Comparison of ENCODE assay signal across 11 mouse cellular contexts in the genomic region with DNA sequence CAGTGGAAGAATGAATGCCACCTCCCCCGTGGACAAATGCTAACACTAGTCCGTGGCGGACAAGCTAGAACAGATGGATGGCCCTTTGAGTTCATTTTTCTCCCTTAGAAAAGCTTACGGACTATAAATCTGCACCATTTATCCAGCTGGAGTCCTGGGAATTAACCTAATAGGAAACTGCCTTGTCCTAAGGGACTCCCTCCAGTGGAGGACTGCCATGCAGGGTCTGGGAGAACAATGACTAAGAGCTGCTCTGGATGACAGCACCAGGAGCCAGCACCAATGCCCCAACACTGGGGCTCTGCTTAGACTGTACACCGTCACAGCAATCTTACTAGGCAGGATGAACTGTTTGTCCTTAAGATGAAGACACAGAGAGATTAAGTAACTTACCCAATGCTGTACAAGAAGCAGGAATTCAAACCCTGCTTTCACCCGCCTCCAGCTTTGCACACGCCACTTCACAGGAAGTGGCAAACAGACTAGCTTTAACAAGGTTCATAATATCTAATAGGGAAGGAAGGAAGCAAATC. TPM values are rescaled to one million over a fixed set of nuclear protein-coding genes. Genes with fewer than 3 reads are reported as not detected.
DNase-seq lines count a peak whose midpoint lies in the region; TF ChIP-seq lines count a peak whose summit lies in the region.
"Had no signal": no experiment of that assay in that cellular context is flagged by ENCODE, and none has a peak within 500 bp of the region (broad histone marks: within the 10 kb centered on the region; RNA-seq: fewer than 3 reads in every experiment).

No protein-coding gene starts in this region.

- TF ChIP-seq RAD21 in CH12.LX (IDR thresholded peaks at IDR 0.05; ENCODE audit: low read depth, low read length), result no peak

- TF ChIP-seq POLR2A in CH12.LX (IDR thresholded peaks at IDR 0.05; ENCODE audit: low read depth, low read length), result no peak

- DNase-seq in kidney, postnatal 10 days, result peak; percentile 36
- DNase-seq in kidney, postnatal 25 days, result no peak
- DNase-seq in CH12.LX (ENCODE audit: extremely low read depth), result no peak
- peak; percentile 79 for DNase-seq in induced T-regulatory cell, adult 2 months (ENCODE audit: low read depth)
- DNase-seq in splenic B cell, adult 2 months (ENCODE audit: low read depth, low spot score), result peak; percentile 54
- DNase-seq in cerebellum, adult 9-10 months, result no peak
- DNase-seq in layer of hippocampus, adult 18-20 months (ENCODE audit: low spot score in 2 of 2), result no peak
- no peak for DNase-seq in right cerebral cortex, postnatal 36 days (ENCODE audit: low spot score in 2 of 2)
- DNase-seq: kidney, adult 9 months had no signal

- H3K9me3 ChIP-seq in CH12.LX (replicated peaks; ENCODE audit: low read length), result no peaks in the 10 kb centered on the region
- H3K9me3 ChIP-seq: forebrain, embryonic 13.5 days; liver, embryonic 15.5 days had no signal

- dilution Hi-C loops in CH12.LX (cut with MboI; ENCODE audit: extremely low pct_ligation_motif_present, extremely low pct_unique_long_range_greater_than_20kb, low sequenced_read_pairs), result no loop called here

- H3K4me1 ChIP-seq in CH12.LX (ENCODE audit: control insufficient read depth in 1 of 2, insufficient read depth in 2 of 2), result peaks cover 19 to 53% of the 10 kb centered on the region in 2 experiments

- H3K9ac ChIP-seq in CH12.LX (ENCODE audit: insufficient read depth, low read depth), result peak overlapping the region; percentile 57
- H3K9ac ChIP-seq: forebrain, embryonic 13.5 days had no signal

- H3K27ac ChIP-seq in CH12.LX (ENCODE audit: insufficient read depth, low read depth), result no peak overlapping the region
- H3K27ac ChIP-seq: forebrain, embryonic 13.5 days had no signal

- no peaks in the 10 kb centered on the region for H3K27me3 ChIP-seq in CH12.LX (replicated peaks)
- no peaks in the 10 kb centered on the region for H3K27me3 ChIP-seq in splenic B cell, adult 2 months (ENCODE audit: control insufficient read depth, insufficient read depth, low read length, poor library complexity, severe bottlenecking)
- H3K27me3 ChIP-seq: forebrain, embryonic 13.5 days; liver, embryonic 15.5 days had no signal

- no peak for TF ChIP-seq CTCF in CH12.LX (conservative IDR thresholded peaks at IDR 0.05 in 1 of 2, IDR thresholded peaks at IDR 0.05 in 1 of 2; ENCODE audit: low read depth in 2 of 2, low read length in 2 of 2)

- H3K36me3 ChIP-seq in CH12.LX (replicated peaks in 1 of 2; ENCODE audit: control insufficient read depth in 1 of 2, insufficient read depth in 1 of 2, low read length in 1 of 2), result peaks cover 0 to 29% of the 10 kb centered on the region in 2 experiments
- H3K36me3 ChIP-seq in splenic B cell, adult 2 months (ENCODE audit: control insufficient read depth, insufficient read depth, low read length, poor library complexity, severe bottlenecking), result no peaks in the 10 kb centered on the region
- H3K36me3 ChIP-seq: liver, embryonic 15.5 days had no signal

- no peak for TF ChIP-seq EP300 in CH12.LX (IDR thresholded peaks at IDR 0.05; ENCODE audit: low read length)

- H3K4me3 ChIP-seq in CH12.LX (replicated peaks in 1 of 3; ENCODE audit: low read depth in 2 of 3, low read length in 2 of 3, poor library complexity in 1 of 3), result no peak overlapping the region
- H3K4me3 ChIP-seq: forebrain, embryonic 13.5 days had no signal

- in situ Hi-C loops in CH12.LX (cut with MboI; ENCODE audit: low pct_ligation_motif_present, low pct_unique_long_range_greater_than_20kb, low sequenced_read_pairs), result loop anchor here (10.0 to 25.0 kb wide), 2 partner anchors 50 to 198 kb away; no protein-coding TSS in a partner anchor

- H3K79me2 ChIP-seq in CH12.LX (replicated peaks; ENCODE audit: control insufficient read depth, extremely low read depth, insufficient read depth, poor library complexity, severe bottlenecking), result peaks cover 24% of the 10 kb centered on the region

- H3K4me2 ChIP-seq in CH12.LX (ENCODE audit: insufficient read depth, low read depth, poor library complexity, severe bottlenecking), result peak overlapping the region; percentile 66; the same call in 1 of the 2 replicates
- H3K4me2 ChIP-seq: forebrain, embryonic 13.5 days had no signal

TF ChIP-seq in CH12.LX, 34 proteins besides CTCF, POLR2A, EP300 and RAD21:
- TF ChIP-seq MAZ (IDR thresholded peaks at IDR 0.05; ENCODE audit: low read depth, low read length) (no peak), ELF1 (IDR thresholded peaks at IDR 0.05; ENCODE audit: low read depth, low read length) (peak; percentile 37; the same call in 1 of the 2 replicates)

RNA-seq across cellular contexts. Expression of a gene that starts 9.7 kb away (rescaled TPM):
- 12.6 and 14.7 TPM in 2 replicates for total RNA-seq in CH12.LX (2012; rRNA removed)
- 16.7 and 17.3 TPM in 2 replicates for total RNA-seq in CH12.LX (2014; rRNA removed)
- polyA plus RNA-seq in CH12.LX (2012; ENCODE audit: insufficient read length, low read depth), result 15.7 and 17.8 TPM in 2 replicates
- total RNA-seq in layer of hippocampus, adult 18-20 months (2021), result 10 to 100 TPM; 34.1 to 36.4 TPM

Comparison
In these comparisons a context has a peak if more than half of its experiments do, and no peak if none do; other contexts are left out.
1. DNase-seq: peak in kidney, postnatal 10 days (single experiment), induced T-regulatory cell, adult 2 months (single experiment) and splenic B cell, adult 2 months (single experiment); none in kidney, postnatal 25 days (0 of 2), CH12.LX (single experiment), cerebellum, adult 9-10 months (single experiment), layer of hippocampus, adult 18-20 months (0 of 2) and right cerebral cortex, postnatal 36 days (0 of 2).